Mouse (Mus musculus) MEL (cell line): Measurements from ENCODE around the gene Umad1.

Experiments
- CTCF ChIP-seq, 3 experiments: IDR thresholded peaks in 2 of 3; conservative IDR thresholded peaks in 1 of 3; 2 replicates each; pipeline ENCODE4 v1.5.1; 2011 to 2012; ENCODE audit warnings: low read length in 3 of 3, low read depth in 2 of 3, mild to moderate bottlenecking in 2 of 3, improper control_type of control experiment in 1 of 3, inconsistent platforms in 1 of 3, mixed read lengths in 1 of 3, moderate library complexity in 1 of 3; ENCODE audit not compliant: control insufficient read depth in 1 of 3, insufficient read depth in 1 of 3, poor library complexity in 1 of 3, severe bottlenecking in 1 of 3
- MAX ChIP-seq: IDR thresholded peaks from 2 replicates; pipeline ENCODE4 v1.6.1; 2011; ENCODE audit warnings: low read length, improper control_type of control experiment
- POLR2A ChIP-seq, 2 experiments: IDR thresholded peaks; 2 replicates each; pipeline ENCODE4 v1.6.1; 2011 to 2012; ENCODE audit warnings: low read length in 2 of 2, mild to moderate bottlenecking in 2 of 2, control low read depth in 1 of 2, improper control_type of control experiment in 1 of 2, low read depth in 1 of 2, moderate library complexity in 1 of 2; ENCODE audit not compliant: control insufficient read depth in 1 of 2, insufficient read depth in 1 of 2, poor library complexity in 1 of 2
- ZKSCAN1 ChIP-seq: IDR thresholded peaks from 2 replicates; pipeline ENCODE4 v1.6.1; 2012; ENCODE audit warnings: low read depth, mild to moderate bottlenecking, inconsistent platforms, low read length, improper control_type of control experiment, moderate library complexity

GRCm38 (mm10) chr6:8497234-8497867 is 238.3 kb downstream of the Umad1 start:
- TF ChIP-seq ZKSCAN1, result no peak
- no peak for TF ChIP-seq MAX
- TF ChIP-seq CTCF (IDR thresholded peaks at IDR 0.05 in 2 of 3, conservative IDR thresholded peaks at IDR 0.05 in 1 of 3; ENCODE audit: control insufficient read depth in 1 of 3, insufficient read depth in 1 of 3, low read depth in 2 of 3, low read length in 3 of 3, poor library complexity in 1 of 3, severe bottlenecking in 1 of 3), result no peak
- no peak for TF ChIP-seq POLR2A (IDR thresholded peaks at IDR 0.05; ENCODE audit: control insufficient read depth in 1 of 2, insufficient read depth in 1 of 2, low read depth in 1 of 2, low read length in 2 of 2, poor library complexity in 1 of 2)
